Mouse (Mus musculus) bone marrow macrophage, adult 2 months (primary cell): Measurements from ENCODE around the gene Mta3.

Source experiments
- CTCF ChIP-seq: IDR thresholded peaks from 2 replicates; pipeline ENCODE4 v1.5.1; 2012; ENCODE audit warnings: low read depth, mild to moderate bottlenecking, low read length, moderate library complexity
- POLR2A ChIP-seq: IDR thresholded peaks from 2 replicates; pipeline ENCODE4 v1.6.1; 2012; ENCODE audit warnings: mild to moderate bottlenecking, low read depth, low read length, borderline replicate concordance

DNA sequence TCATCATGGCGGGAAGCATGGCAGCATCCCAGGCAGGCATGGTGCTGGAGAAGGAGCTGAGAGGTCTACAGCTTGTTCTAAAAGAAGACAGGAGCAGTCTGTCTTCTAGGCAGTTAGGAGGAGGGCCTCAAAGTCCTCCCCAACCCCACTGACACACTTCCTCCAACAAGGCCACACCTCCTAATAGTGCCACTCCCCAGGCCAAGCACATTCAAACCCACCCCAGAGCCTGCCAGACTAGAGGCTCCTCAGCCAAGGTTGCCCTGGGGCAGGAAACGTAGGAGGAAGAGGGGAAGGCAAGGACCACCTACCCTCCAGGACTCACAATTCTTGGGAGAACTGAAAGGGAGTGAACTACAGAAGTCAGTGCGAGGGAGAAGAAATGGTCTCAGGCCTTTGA is 141.9 kb downstream of the Mta3 start, which contains the start of gene Haao:
- TF ChIP-seq POLR2A (no peak), CTCF (no peak)
